Mouse (Mus musculus): ENCODE data around the gene Sun2. TPM values are rescaled to one million over a fixed set of nuclear protein-coding genes. Genes with fewer than 3 reads are reported as not detected.

Gene Sun2
- total and polyA plus RNA-seq, 3 experiments, result 18.6 to 26.5 (median 22.3) TPM

- DNase-seq (ENCODE audit: extremely low read depth), result no peak
- H3K4me2 ChIP-seq (ENCODE audit: insufficient read depth, low read depth, poor library complexity, severe bottlenecking), result no peak within 1 kb of the TSS
- no peaks in the 10 kb centered on the region for H3K36me3 ChIP-seq (replicated peaks in 1 of 2; ENCODE audit: control insufficient read depth in 1 of 2, insufficient read depth in 1 of 2, low read length in 1 of 2)
- peak within 1 kb of the TSS in 1 of 3 experiments; percentile 13 for H3K4me3 ChIP-seq (replicated peaks in 1 of 3; ENCODE audit: low read depth in 2 of 3, low read length in 2 of 3, poor library complexity in 1 of 3)
- dilution Hi-C loops (cut with MboI; ENCODE audit: extremely low pct_ligation_motif_present, extremely low pct_unique_long_range_greater_than_20kb, low sequenced_read_pairs) (no loop called here), in situ Hi-C loops (cut with MboI; ENCODE audit: low pct_ligation_motif_present, low pct_unique_long_range_greater_than_20kb, low sequenced_read_pairs) (no loop called here)
- no peak within 1 kb of the TSS for H3K9ac ChIP-seq (ENCODE audit: insufficient read depth, low read depth)
- no peak within 1 kb of the TSS for H3K27ac ChIP-seq (ENCODE audit: insufficient read depth, low read depth)
- peaks cover 7% of the 10 kb centered on the region for H3K9me3 ChIP-seq (replicated peaks; ENCODE audit: low read length)
- H3K4me1 ChIP-seq (ENCODE audit: control insufficient read depth in 1 of 2, insufficient read depth in 2 of 2), result peaks cover 6 to 17% of the 10 kb centered on the region in 2 experiments; a peak in 3 of 4 replicates
- TF ChIP-seq JUND (conservative IDR thresholded peaks at IDR 0.05; ENCODE audit: low read depth, low read length) (no peak), MYC (IDR thresholded peaks at IDR 0.05; ENCODE audit: low read depth, low read length) (no peak), SMC3 (IDR thresholded peaks at IDR 0.05; ENCODE audit: low read depth, low read length) (no peak), GABPA (IDR thresholded peaks at IDR 0.05; ENCODE audit: insufficient replicate concordance, low read depth, low read length) (no peak), MEF2A (IDR thresholded peaks at IDR 0.05; ENCODE audit: borderline replicate concordance, low read depth, low read length) (no peak), E2F4 (IDR thresholded peaks at IDR 0.05; ENCODE audit: insufficient replicate concordance, low read depth, low read length) (no peak)
- H3K27me3 ChIP-seq (replicated peaks), result peaks cover 46% of the 10 kb centered on the region
- no peaks in the 10 kb centered on the region for H3K79me2 ChIP-seq (replicated peaks; ENCODE audit: control insufficient read depth, extremely low read depth, insufficient read depth, poor library complexity, severe bottlenecking)
Measured at GRCm38 (mm10) chr15:79777749-79778148, 35.4 kb upstream of the Sun2 start, which contains the start of gene Dnal4. Gene Dnal4 (minus strand): TSS chr15:79777849.

GRCm38 (mm10) chr15:79775662-79776061, 33.3 kb upstream of the Sun2 start:
- no peak for TF ChIP-seq UBTF (IDR thresholded peaks at IDR 0.05; ENCODE audit: low read depth, low read length)
- no peak for TF ChIP-seq USF2 (conservative IDR thresholded peaks at IDR 0.05; ENCODE audit: low read depth, low read length)
- TF ChIP-seq RAD21 (IDR thresholded peaks at IDR 0.05; ENCODE audit: low read depth, low read length), result no peak
- TF ChIP-seq TBP (conservative IDR thresholded peaks at IDR 0.05; ENCODE audit: low read depth, low read length), result no peak
- no peak for TF ChIP-seq CHD2 (IDR thresholded peaks at IDR 0.05; ENCODE audit: low read length)
- TF ChIP-seq SMC3 (IDR thresholded peaks at IDR 0.05; ENCODE audit: low read depth, low read length), result no peak
- TF ChIP-seq MAFK (IDR thresholded peaks at IDR 0.05; ENCODE audit: insufficient replicate concordance, low read length), result no peak
- TF ChIP-seq BHLHE40 (IDR thresholded peaks at IDR 0.05; ENCODE audit: low read depth, low read length), result no peak
- no peak for TF ChIP-seq POLR2A (IDR thresholded peaks at IDR 0.05; ENCODE audit: low read depth, low read length)
- no peak for TF ChIP-seq MEF2A (IDR thresholded peaks at IDR 0.05; ENCODE audit: borderline replicate concordance, low read depth, low read length)
- no peak for TF ChIP-seq ZKSCAN1 (IDR thresholded peaks at IDR 0.05; ENCODE audit: borderline replicate concordance, low read depth, low read length)
- TF ChIP-seq ZNF384 (IDR thresholded peaks at IDR 0.05; ENCODE audit: low read depth, low read length), result no peak
- TF ChIP-seq JUN (IDR thresholded peaks at IDR 0.05; ENCODE audit: insufficient read depth, low read depth, low read length), result no peak
- no peak for TF ChIP-seq PAX5 (IDR thresholded peaks at IDR 0.05; ENCODE audit: low read length)
- no peak for TF ChIP-seq JUND (conservative IDR thresholded peaks at IDR 0.05; ENCODE audit: low read depth, low read length)
- no peak for TF ChIP-seq TCF12 (IDR thresholded peaks at IDR 0.05; ENCODE audit: low read depth, low read length)
- H3K27me3 ChIP-seq (replicated peaks), result peaks cover 31% of the 10 kb centered on the region
- H3K27ac ChIP-seq (ENCODE audit: insufficient read depth, low read depth), result no peak overlapping the region
- no peak overlapping the region for H3K4me2 ChIP-seq (ENCODE audit: insufficient read depth, low read depth, poor library complexity, severe bottlenecking)
- H3K9me3 ChIP-seq (replicated peaks; ENCODE audit: low read length), result peaks cover 5% of the 10 kb centered on the region
- in situ Hi-C loops (cut with MboI; ENCODE audit: low pct_ligation_motif_present, low pct_unique_long_range_greater_than_20kb, low sequenced_read_pairs), result no loop called here
- dilution Hi-C loops (cut with MboI; ENCODE audit: extremely low pct_ligation_motif_present, extremely low pct_unique_long_range_greater_than_20kb, low sequenced_read_pairs), result no loop called here
- H3K79me2 ChIP-seq (replicated peaks; ENCODE audit: control insufficient read depth, extremely low read depth, insufficient read depth, poor library complexity, severe bottlenecking), result no peaks in the 10 kb centered on the region
- no peak for DNase-seq (ENCODE audit: extremely low read depth)
- no peak overlapping the region for H3K4me3 ChIP-seq (replicated peaks in 1 of 3; ENCODE audit: low read depth in 2 of 3, low read length in 2 of 3, poor library complexity in 1 of 3)
- H3K4me1 ChIP-seq (ENCODE audit: control insufficient read depth in 1 of 2, insufficient read depth in 2 of 2), result peaks cover 6 to 17% of the 10 kb centered on the region in 2 experiments; a peak in 3 of 4 replicates
- no peak overlapping the region for H3K9ac ChIP-seq (ENCODE audit: insufficient read depth, low read depth)
- H3K36me3 ChIP-seq (replicated peaks in 1 of 2; ENCODE audit: control insufficient read depth in 1 of 2, insufficient read depth in 1 of 2, low read length in 1 of 2), result peaks cover 0 to 4% of the 10 kb centered on the region in 2 experiments

All from CH12.LX (cell line).